Mouse (Mus musculus) CH12.LX (cell line): ENCODE results near the gene Pkmyt1.

Source experiments
- CHD1 ChIP-seq: IDR thresholded peaks from 2 replicates; pipeline ENCODE4 v1.6.1; 2012; ENCODE audit warnings: low read depth, low read length, improper control_type of control experiment, inconsistent platforms
- CTCF ChIP-seq, 2 experiments: IDR thresholded peaks in 1 of 2; conservative IDR thresholded peaks in 1 of 2; 2 replicates each; pipeline ENCODE4 v1.5.1; 2011 to 2012; ENCODE audit warnings: low read depth in 2 of 2, low read length in 2 of 2, improper control_type of control experiment in 1 of 2, inconsistent platforms in 1 of 2, mild to moderate bottlenecking in 1 of 2, moderate library complexity in 1 of 2
- KAT2A ChIP-seq: IDR thresholded peaks from 2 replicates; pipeline ENCODE4 v1.6.1; 2012; ENCODE audit warnings: low read length, improper control_type of control experiment, inconsistent platforms; ENCODE audit not compliant: insufficient replicate concordance
- MAX ChIP-seq: IDR thresholded peaks from 2 replicates; pipeline ENCODE4 v1.6.1; 2011; ENCODE audit warnings: low read length, improper control_type of control experiment
- NELFE ChIP-seq: IDR thresholded peaks from 2 replicates; pipeline ENCODE4 v1.6.1; 2011; ENCODE audit warnings: low read depth, low read length, improper control_type of control experiment
- POLR2A ChIP-seq: IDR thresholded peaks from 2 replicates; pipeline ENCODE4 v1.6.1; 2011; ENCODE audit warnings: low read depth, mild to moderate bottlenecking, improper control_type of control experiment, low read length
- SIN3A ChIP-seq: IDR thresholded peaks from 2 replicates; pipeline ENCODE4 v1.6.1; 2012; ENCODE audit warnings: low read length, improper control_type of control experiment, inconsistent platforms
- UBTF ChIP-seq: IDR thresholded peaks from 2 replicates; pipeline ENCODE4 v1.6.1; 2012; ENCODE audit warnings: low read depth, mild to moderate bottlenecking, inconsistent platforms, low read length, improper control_type of control experiment, moderate library complexity
- USF2 ChIP-seq: conservative IDR thresholded peaks from 2 replicates; pipeline ENCODE4 v1.6.1; 2011; ENCODE audit warnings: low read depth, low read length, improper control_type of control experiment
- ZNF384 ChIP-seq: IDR thresholded peaks from 2 replicates; pipeline ENCODE4 v1.6.1; 2012; ENCODE audit warnings: low read depth, low read length, improper control_type of control experiment, inconsistent platforms

- TF ChIP-seq CTCF (conservative IDR thresholded peaks at IDR 0.05 in 1 of 2, IDR thresholded peaks at IDR 0.05 in 1 of 2; ENCODE audit: low read depth in 2 of 2, low read length in 2 of 2) (no peak), ZNF384 (no peak), KAT2A (no peak), POLR2A (no peak), UBTF (no peak), SIN3A (no peak), NELFE (no peak), CHD1 (no peak), USF2 (no peak), MAX (no peak)
These were observed 9.1 kb upstream of the Pkmyt1 start for GRCm38 (mm10) chr17:23717003-23717402.
